Mouse (Mus musculus): ENCODE data around the gene Mgl2.

Gene Mgl2

GRCm38 (mm10) chr11:70170291-70170690 lies 40.2 kb downstream of the Mgl2 start:
- no peak for DNase-seq (ENCODE audit: low spot score in 2 of 2)

- DNase-seq (ENCODE audit: low spot score in 2 of 2): no peak
Observed at GRCm38 (mm10) chr11:70171181-70171580, 41.1 kb downstream of the Mgl2 start.

GRCm38 (mm10) chr11:70171847-70172246 lies 41.7 kb downstream of the Mgl2 start:
- DNase-seq (ENCODE audit: low spot score in 2 of 2): peak; percentile 33 to 71

- DNase-seq (ENCODE audit: low spot score in 2 of 2): no peak
Observed at GRCm38 (mm10) chr11:70172298-70172697, 42.2 kb downstream of the Mgl2 start.

GRCm38 (mm10) chr11:70174491-70174890 lies 44.4 kb downstream of the Mgl2 start:
- no peak for DNase-seq (ENCODE audit: low spot score in 2 of 2)

- DNase-seq (ENCODE audit: low spot score in 2 of 2): peak in 1 of 2 experiments; percentile 70
Observed at GRCm38 (mm10) chr11:70177647-70178046, 47.5 kb downstream of the Mgl2 start.

GRCm38 (mm10) chr11:70178311-70178710 lies 48.2 kb downstream of the Mgl2 start:
- DNase-seq (ENCODE audit: low spot score in 2 of 2): no peak

- DNase-seq (ENCODE audit: low spot score in 2 of 2): no peak
Observed at GRCm38 (mm10) chr11:70178756-70179155, 48.6 kb downstream of the Mgl2 start.

GRCm38 (mm10) chr11:70179401-70179800 lies 49.3 kb downstream of the Mgl2 start:
- no peak for DNase-seq (ENCODE audit: low spot score in 2 of 2)

GRCm38 (mm10) chr11:70180496-70180895 lies 50.4 kb downstream of the Mgl2 start:
- DNase-seq (ENCODE audit: low spot score in 2 of 2): no peak

- DNase-seq (ENCODE audit: low spot score in 2 of 2): no peak
Observed at GRCm38 (mm10) chr11:70185120-70185519, 55.0 kb downstream of the Mgl2 start.

Measured in spleen, postnatal 4 days (tissue).